Mouse (Mus musculus) C2C12 (cell line): Measurements from ENCODE around the gene Tmf1.

Source experiments
- CTCF ChIP-seq: IDR thresholded peaks from one replicate; pipeline ENCODE4 v1.5.1; 2011; ENCODE audit not compliant: control insufficient read depth, insufficient read depth, insufficient read length
- USF1 ChIP-seq: IDR thresholded peaks from one replicate; pipeline ENCODE4 v1.6.1; 2011; ENCODE audit warnings: low read depth, mild to moderate bottlenecking, control low read depth, moderate library complexity

- TF ChIP-seq CTCF, result no peak
- TF ChIP-seq USF1, result no peak
Measured at GRCm38 (mm10) chr6:97116896-97117295, 62.0 kb downstream of the Tmf1 start.
